Mouse (Mus musculus): ENCODE results near the gene Sart1.
"Not testable (repeated sequence)": the region's sequence is repeated elsewhere in the genome, so short reads cannot be mapped to it uniquely, and the experiment has no call there.

The Sart1 gene

DNA sequence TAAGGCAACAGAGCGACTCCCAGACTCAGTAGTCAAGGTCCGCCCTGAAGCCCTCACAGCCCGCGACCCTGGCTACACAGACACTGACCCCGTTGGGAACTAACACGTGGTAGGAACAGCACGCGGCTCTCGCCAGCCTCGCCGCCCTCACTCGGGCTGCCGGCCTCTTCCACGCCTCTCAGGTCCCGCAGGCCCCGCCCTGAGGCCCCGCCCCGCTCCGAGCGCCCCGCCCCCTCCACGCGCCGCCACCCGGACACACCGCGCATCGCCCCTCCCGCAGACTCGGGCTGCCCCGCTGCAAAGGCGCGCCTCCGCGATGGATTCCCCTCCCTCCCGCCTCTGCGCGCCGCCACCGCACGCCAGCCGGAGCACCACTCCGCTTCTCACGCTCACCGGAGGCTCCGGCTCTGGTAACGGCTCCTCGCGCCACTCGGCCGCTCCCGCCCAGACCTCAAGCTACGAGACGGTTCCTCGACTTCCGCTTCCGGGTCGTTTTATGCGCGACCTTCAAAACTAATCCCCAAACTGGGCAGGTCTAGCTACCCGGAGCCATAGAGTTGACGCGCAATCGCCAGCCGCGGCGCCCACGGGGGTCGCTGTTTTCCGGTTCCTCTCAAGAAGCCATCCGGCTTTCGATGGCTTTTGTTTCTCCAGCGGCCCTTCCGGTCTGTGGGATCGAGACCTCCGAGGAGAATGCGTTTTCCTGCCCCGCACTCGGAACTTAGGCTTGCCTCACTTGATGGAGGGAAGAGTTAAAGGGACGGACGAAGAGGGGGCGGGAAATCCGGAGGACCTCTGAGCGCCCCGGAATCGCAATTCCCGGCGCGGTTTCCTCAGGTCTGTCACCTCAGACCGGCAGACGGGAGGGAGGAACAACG, 22.1 kb downstream of the Sart1 start, which contains the start of gene Eif1ad:
Gene Eif1ad, plus strand, starts transcription at position 567 of the 878 bp plus-strand sequence.
- DNase-seq = peak; percentile 93

DNA sequence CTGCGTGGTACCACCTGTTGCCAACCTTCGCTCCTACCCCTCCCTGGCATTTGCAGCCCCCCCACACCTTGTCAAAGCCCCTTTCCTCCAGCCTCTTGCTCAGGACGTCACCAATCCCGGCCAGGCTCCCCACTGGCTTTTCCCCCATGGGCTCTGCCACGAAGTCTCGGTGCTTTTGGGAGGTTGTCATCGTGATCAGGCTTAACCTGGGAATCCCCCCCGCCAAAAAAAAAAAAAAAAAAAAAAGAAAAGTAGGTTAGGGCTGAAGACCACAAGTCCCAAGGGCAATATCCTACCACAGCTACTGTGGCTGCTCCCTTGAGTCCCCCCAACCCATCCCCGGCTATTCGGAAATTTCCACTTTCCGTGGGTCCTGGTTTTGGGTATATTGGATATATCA, 22.8 kb downstream of the Sart1 start:
- DNase-seq = no peak

DNA sequence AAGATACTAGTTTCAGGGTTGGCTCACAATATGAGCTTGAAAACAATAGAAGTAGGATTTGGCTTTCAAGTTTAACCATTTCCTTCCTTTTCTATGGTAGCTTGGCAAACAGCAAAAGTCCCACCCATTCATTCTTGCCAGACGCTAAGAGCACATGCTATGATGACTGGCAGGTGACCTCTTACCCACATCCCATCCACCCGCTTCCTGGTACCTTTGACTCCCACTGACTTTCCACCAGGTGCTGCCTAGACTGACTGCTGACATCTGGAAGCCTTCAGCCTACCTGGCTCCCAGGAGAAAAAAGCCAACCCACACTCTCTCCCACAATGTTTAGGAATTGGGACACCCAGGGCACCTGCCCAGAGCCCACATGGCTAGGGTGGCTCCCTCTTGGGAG, 24.4 kb downstream of the Sart1 start:
- DNase-seq = no peak

DNA sequence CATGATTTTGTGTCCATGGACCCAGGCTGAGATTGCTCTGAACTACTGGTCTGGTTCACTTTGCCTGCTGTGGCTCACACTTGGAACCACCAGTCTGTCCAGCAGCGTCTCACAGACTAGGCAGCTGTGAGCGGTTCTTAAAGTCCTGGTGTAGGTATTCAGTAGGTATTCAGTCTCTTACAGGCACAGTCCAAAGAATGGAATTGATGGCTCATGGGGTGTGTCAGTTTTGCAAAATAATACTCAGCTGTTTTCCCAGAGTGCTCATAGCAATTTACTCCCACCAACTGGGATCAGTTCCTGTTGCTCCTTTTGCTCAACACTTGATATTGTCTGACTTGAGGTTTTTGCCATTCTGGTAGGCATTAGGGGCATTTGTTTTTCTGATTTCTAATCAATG, 26.3 kb downstream of the Sart1 start:
- DNase-seq = no peak

DNA sequence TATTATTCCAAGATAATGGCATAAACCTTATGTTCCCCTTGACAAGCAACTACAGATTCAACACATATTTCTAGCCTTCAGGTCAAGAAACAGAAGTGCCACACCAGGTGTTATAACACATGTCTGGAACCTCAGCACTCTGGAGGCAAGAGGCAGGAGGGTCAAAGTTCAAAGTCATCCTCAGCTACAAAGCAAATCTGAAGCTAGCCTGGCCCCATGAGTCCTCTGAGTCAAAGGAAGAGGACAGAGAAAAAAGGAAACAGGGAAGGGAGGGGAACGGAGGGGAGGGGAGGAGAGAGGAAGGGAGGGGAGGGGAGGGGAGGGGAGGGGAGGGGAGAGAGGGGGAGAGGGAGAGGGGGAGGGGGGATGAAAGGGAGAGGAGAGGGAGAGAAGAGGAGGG, 32.4 kb downstream of the Sart1 start:
- DNase-seq = no peak

DNA sequence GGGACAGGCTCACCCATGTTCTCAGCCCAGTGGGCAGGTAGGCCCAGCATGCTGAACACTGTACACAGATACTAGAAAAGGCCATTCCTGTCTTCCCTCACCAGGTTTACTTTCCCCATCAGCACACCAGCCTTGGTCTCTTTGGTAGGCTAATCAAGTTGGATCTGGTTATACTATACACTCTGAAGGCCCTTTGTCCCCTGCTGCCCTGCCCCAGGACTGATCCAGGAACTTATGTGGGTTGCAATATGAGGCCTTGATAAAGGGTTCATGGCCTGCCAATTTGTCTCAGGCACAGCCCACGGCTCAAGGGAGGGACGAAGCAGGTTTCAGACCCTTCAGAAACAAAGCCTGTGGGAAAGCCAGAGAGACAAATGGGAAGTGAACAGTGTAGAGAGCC, 34.9 kb downstream of the Sart1 start:
- DNase-seq = no peak

DNA sequence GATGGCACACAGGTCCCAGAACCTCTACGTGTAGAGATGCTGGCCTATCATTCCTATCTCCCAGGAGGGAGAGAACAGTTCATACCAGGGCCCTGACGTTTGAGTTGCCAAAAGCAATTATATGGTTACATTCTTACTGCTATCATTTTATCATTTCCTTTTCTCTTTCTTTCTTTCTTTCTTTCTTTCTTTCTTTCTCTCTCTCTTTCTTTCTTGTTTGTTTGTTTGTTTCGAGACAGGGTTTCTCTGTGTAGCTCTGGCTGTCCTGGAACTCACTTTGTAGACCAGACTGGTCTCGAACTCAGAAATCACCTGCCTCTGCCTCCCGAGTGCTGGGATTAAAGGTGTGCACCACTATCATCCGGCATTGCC, 39.0 kb downstream of the Sart1 start, which contains the start of gene Cst6:
Gene Cst6, minus strand, starts transcription at position 73 of the 372 bp plus-strand sequence.
- not testable (repeated sequence) for DNase-seq

DNA sequence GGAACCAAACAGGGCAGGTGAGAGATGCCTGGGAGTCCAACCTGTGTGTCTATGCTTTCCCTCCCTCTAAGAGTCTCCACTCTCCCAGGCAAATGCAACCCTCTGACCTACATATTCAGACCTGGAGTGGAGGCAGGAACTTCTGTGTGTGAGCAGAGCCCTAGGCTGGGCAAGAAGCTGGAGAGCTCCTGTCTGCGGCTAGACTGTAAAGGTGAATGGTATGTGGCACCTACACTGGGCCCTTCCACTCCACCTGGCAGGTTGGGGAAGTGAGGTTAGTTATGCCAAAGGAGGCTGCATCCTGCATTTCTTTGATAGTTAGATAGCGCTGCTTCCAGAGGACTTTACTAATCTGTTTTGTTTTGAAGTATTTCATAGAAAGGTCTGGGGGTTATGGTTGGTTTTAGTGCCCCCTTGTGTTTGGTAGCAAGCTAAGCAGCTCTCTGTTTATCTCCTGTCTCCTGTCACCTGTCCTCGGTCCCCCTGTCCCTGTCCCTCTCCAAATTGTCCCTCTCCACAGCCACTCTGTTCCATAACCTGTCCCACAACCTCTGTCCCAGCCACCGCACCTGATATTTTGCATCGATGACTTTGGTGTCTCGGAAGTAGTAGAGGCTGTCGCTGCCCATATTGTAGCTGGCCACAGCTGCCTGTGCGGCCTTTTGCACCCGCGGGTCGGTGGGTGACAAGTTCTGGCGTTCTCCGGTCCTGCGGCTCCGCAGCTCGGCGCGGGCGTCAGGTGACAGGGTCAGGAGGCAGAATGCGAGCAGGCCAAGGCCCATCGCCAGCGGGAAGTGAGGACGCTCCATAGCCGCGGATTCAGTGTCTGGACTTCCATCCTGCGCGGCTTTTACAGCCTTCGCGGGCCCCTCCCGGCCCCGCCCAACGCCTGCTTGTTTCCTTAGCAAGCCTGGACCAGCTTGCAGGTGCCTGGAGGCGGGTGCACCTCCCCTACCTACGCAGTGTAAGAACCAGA, 39.7 kb downstream of the Sart1 start:
- DNase-seq = peak; percentile 18

DNA sequence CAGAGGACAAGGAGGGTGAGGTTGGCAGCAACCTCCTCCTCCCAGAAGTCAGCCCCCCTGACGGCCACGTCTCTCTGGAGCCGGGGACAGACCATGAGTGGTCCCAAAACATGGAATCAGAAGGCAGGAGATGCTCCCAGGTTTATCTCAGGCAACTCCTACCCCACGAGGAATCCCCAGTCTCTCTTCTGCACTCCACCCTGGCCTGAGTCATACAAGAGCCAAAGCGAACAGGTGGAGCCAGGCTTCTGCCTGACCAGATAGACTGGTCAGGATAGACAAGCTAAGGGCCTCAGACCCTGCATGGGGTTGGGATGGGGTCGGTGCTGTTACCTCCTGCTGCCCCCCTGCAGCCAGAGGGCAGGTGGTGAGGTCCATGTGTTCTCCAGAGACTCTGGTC, 40.4 kb downstream of the Sart1 start:
- no peak for DNase-seq

DNA sequence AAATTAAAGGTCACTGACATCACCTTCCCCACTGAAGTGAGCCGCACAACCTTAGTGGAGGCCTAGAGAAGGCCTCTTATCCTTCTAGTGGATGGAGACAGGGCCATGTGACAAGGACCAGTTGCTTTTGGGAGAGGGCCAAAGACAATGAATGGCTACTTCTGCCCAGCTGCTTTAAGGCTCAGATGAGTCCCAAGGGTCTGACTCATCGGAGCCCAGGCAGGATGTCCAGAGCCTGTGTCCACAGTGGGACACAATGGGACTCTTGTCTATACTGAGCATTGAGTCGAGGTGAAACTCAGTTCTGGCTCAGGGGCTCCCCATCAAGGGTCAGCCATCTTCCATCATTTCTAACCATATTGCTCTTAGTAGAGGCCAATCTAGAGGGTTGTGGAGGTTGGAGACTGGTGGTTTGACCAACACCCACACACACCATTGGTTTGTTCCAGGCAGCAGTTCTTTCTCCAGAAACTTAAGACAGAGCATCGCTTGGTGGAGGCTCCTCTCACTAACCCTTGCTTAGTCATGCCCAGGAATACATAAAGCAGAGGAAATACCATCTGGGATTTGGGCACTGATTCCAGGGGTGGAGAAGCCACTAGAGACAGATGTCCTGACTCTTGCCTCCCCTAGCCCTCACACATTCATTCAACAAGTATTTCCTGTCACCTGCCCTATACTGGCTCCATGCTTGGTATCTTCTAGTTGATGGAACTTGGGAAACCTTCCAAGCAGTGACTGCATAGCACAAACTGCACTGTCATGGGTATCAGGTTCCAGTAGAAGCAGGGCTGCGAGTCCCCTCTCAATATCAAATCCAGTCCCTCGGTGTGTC, 43.0 kb downstream of the Sart1 start:
- no peak for DNase-seq

DNA sequence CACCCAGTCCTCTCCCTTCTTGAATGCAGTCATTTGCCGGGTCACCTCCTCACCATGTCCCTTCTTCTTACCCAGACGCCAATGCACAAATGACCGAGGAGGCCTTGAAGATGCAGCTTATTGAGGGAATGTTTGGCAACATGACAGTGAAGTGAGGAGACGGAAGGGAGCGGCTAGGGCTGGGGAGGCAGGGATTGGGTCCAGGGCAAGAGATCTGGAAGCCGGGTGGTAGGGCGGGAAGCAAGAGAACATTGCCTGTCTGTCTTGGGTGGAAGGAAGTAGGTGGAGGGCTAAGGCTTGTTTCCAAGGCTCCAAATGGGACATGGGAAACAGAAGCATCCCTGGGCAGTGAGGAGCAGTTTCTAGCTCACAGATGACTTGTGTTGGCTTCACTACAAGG, 47.1 kb downstream of the Sart1 start:
- no peak for DNase-seq

DNA sequence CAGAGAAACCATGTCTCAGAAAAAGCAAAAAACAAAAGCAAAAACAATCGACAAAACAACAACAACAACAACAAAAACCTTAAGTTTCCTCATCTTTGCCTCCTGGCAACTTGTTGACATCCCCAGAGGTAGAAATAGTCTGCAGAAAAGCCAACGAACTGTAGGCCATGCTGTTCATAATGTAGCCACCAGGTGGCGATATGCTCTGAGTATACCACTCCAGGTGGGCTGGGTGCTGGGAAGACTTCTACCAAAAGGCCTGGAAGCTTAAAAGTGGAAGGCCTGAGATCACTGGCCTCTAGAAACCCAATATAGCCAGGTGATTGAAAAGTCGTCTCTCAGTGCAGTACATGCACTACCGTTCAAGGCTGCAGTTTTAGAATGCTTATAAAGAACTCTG, 50.5 kb downstream of the Sart1 start:
- DNase-seq = peak; percentile 74

DNA sequence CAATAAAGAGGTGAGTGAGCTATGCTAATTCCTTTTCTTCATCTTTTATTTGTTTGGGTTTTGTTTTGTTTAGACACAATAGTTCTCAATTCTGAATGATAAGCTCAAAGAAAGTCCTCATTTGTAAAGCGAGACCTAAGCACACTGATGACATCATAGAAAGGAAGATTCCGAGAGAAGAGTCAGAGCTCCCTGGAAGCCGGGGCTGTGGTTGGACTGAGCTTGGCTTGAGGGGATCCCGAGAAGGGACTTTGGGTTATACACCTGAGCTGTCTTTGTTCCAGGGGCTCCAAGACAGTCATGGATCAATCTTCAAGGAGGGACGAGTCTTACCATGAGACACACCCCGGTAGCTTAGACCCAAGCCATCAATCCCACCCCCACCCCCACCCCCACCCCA, 53.1 kb downstream of the Sart1 start, which contains the start of gene Catsper1:
Gene Catsper1, plus strand, starts transcription at position 301 of the 400 bp plus-strand sequence.
- no peak for DNase-seq

DNA sequence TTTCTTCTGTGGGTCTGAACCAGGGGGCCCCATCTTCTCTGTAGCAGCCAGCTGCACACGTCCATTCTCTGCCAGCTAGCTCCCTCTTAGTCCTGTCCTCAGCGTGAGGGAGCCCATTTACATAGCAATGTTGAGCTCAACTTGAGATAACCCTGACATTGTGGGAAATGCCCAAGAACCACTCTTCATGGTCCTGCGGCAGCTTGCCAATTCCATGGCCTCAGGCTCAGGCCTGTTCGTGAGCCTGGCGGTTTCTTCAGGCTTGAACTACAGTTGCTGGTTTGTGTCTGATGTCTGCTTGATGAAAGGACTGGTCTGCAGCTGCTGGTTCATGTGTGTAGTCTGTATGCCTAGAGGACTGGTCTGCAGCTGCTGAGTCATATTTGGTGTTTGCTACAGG, 53.8 kb downstream of the Sart1 start:
- DNase-seq = no peak

DNA sequence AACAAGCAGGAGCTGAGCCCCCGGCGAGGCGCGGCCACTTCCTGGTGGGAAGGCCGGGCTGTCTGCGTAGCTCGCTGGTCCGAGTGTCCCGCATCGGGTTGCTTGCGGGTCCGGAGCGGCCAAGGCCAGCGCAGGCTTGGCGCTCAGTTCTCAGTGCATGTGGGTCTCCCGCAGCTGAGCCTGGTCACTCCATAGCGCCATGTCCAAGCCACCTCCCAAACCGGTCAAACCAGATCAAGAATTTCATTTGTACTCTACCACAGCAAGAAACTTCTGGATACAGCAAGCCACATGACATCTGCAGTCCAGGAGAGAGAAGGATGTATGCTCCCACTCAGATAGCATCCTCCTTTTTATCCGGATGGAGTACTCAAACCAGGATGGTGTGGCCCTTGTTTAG, 60.5 kb downstream of the Sart1 start:
- no peak for DNase-seq
